29 mouse cellular contexts compared by ENCODE assay signal in genomic region chr9:21801121-21801520, GRCm38 (mm10). TPM values are rescaled to one million over a fixed set of nuclear protein-coding genes. Genes with fewer than 3 reads are reported as not detected.
"Had no signal": no experiment of that assay in that cellular context is flagged by ENCODE, and none has a peak within 500 bp of the region (broad histone marks: within the 10 kb centered on the region; RNA-seq: fewer than 3 reads in every experiment).

No protein-coding gene starts in this region.

- DNase-seq: cerebellum, adult 9-10 months; cerebellum, postnatal 14 days; cerebellum, postnatal 25 days; cerebellum, postnatal 36 days; embryo, embryonic 11 days; forebrain, postnatal 0 days; gastrocnemius, adult 2 months; gastrocnemius, postnatal 10 days; gastrocnemius, postnatal 14 days; gastrocnemius, postnatal 25 days; gastrocnemius, postnatal 36 days; heart, adult 18-20 months; heart, adult 2 months had no signal

- H3K9me3 ChIP-seq: embryonic facial prominence, embryonic 10.5 days; embryonic facial prominence, embryonic 12.5 days; embryonic facial prominence, embryonic 13.5 days; embryonic facial prominence, embryonic 15.5 days; forebrain, embryonic 10.5 days; forebrain, embryonic 12.5 days; forebrain, embryonic 13.5 days; forebrain, embryonic 15.5 days; heart, embryonic 10.5 days had no signal

- H3K27ac ChIP-seq: embryonic facial prominence, embryonic 10.5 days; embryonic facial prominence, embryonic 12.5 days; embryonic facial prominence, embryonic 13.5 days; embryonic facial prominence, embryonic 15.5 days; forebrain, embryonic 10.5 days; forebrain, embryonic 12.5 days; forebrain, embryonic 13.5 days; forebrain, embryonic 15.5 days; gastrocnemius, adult 2 months; heart, adult 2 months; heart, embryonic 10.5 days had no signal

- H3K4me3 ChIP-seq: embryonic facial prominence, embryonic 10.5 days; embryonic facial prominence, embryonic 12.5 days; embryonic facial prominence, embryonic 13.5 days; embryonic facial prominence, embryonic 15.5 days; erythroblast, embryonic 14.5 days; forebrain, embryonic 10.5 days; forebrain, embryonic 12.5 days; forebrain, embryonic 13.5 days; forebrain, embryonic 15.5 days; gastrocnemius, adult 2 months; heart, adult 2 months; heart, embryonic 10.5 days had no signal

- H3K36me3 ChIP-seq: forebrain, embryonic 12.5 days; forebrain, embryonic 15.5 days had no signal

- H3K9ac ChIP-seq: embryonic facial prominence, embryonic 12.5 days; embryonic facial prominence, embryonic 13.5 days; embryonic facial prominence, embryonic 15.5 days; forebrain, embryonic 12.5 days; forebrain, embryonic 13.5 days; forebrain, embryonic 15.5 days; forebrain, postnatal 0 days had no signal

- H3K27me3 ChIP-seq: embryonic facial prominence, embryonic 12.5 days; embryonic facial prominence, embryonic 13.5 days; embryonic facial prominence, embryonic 15.5 days; forebrain, embryonic 13.5 days; forebrain, embryonic 15.5 days had no signal

RNA-seq across cellular contexts. Expression of gene Angptl8, which starts 34.2 kb away (rescaled TPM):
- total RNA-seq: common myeloid progenitor, adult 5-6 weeks; forebrain, postnatal 0 days; gastrocnemius, adult 2 months; gastrocnemius, adult 8-10 months; gastrocnemius, postnatal 14 days; gastrocnemius, postnatal 36 days; heart, adult 2 months had no signal
- polyA plus RNA-seq: cortical plate, adult 2 months; embryonic facial prominence, embryonic 11.5 days; forebrain, embryonic 13.5 days; forebrain, embryonic 14.5 days; frontal cortex, adult 2 months had no signal
